Mouse (Mus musculus) ovary, postnatal 36 days (tissue): ENCODE data around the gene Map1a.

ENCODE experiments used
- DNase-seq: peaks from one replicate; pipeline ENCODE4 v3.0.0; 2022; ENCODE audit warnings: low spot score, mixed read lengths

The Map1a gene

DNA sequence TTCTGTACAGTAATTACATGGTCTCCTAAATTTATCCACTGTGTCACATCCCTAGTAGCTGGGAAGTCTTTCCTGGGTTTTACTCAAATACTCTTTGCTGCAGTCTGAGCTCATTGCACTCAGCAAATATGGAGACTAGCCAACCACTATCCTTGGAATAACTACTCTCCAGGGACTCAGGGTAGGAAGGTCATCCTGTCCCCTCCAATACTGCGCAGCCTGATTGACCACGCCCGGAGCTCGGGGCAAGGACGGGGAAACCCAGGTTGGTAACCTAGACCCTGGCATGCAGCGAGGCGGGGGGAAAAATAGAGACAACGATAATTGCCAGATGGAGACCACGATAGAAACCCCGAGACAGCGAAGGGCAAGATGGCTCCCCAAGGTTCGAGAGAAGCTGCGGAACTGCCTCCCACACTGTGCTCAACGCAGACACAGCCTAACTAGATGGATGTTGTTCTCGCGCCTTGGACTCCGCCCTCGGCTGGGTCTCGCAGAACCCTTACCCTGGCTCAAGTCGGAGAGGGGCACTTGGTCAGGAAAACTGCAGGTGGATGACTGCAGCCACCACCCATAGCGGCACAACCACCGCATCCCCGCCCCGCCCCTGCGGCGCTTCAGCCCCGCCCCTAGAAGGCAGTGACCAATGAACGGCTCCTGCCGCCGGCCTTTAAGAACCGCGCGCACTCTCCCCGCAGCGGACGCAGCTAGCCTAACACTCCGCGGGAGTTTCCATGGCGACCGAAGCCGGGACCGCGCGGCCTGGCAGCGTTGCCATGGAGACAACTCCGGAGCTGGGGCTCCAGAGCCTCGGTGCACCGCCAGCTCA lies at the start of gene Map1a:
Map1a (plus strand) TSS at position 700 of the 829 bp plus-strand sequence.
- peak; percentile 96 for DNase-seq

DNA sequence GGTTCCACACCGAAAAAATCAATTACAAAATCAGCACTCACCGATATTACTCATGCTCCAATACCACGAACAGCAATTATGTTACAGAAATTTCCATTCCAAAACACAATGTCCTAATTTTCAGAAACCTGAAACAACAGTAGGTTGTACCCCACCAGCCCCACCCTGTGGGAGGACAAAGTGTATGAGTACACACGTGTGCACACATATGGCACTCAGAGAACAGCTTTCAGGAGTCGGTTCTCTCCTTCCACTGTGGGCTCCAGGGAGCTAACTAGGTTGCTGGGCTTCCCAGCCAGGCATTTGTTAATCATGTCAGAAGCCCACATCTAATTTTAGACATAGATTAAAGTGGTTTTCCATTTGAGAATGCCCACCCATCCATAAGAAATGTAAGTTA lies 45.3 kb upstream of the Map1a start:
- no peak for DNase-seq

DNA sequence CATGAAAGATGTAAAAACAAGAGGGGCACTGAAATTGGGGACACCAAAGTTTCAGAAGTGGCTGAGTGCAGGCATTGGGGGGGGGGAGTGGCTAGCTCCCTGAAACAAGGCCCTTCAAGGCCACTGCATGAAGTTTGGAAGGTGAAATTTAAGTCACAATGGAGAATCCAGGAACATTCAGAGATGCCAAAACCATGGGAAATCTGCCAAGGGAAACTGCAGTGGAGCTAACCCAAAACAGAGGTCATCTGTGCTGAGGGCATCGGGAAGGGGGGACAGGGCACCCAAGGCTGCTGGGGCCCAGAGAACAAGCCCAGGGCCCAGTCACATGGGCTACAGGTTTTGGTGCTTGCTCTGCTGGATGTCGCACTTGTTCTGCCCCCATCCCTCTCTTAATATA lies 39.6 kb upstream of the Map1a start:
- no peak for DNase-seq

DNA sequence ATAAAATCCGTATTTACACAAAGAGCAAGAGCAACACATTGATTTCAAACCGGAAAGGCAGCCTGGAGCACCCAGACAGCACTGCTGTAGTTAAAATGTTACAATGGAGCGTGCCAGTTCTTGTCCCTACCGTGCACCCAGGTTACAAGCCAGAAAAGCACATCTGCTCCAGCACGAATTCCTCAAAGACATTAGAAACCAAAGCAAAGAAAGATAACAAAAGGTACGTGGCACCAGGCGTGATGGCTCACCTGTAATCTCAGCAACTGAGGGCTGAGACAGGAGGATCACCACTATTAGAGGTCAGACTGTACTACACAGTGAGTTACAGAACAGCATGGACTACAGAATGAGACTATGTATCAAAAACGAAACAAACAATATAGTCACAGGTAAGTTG lies 21.0 kb upstream of the Map1a start:
- DNase-seq: no peak

DNA sequence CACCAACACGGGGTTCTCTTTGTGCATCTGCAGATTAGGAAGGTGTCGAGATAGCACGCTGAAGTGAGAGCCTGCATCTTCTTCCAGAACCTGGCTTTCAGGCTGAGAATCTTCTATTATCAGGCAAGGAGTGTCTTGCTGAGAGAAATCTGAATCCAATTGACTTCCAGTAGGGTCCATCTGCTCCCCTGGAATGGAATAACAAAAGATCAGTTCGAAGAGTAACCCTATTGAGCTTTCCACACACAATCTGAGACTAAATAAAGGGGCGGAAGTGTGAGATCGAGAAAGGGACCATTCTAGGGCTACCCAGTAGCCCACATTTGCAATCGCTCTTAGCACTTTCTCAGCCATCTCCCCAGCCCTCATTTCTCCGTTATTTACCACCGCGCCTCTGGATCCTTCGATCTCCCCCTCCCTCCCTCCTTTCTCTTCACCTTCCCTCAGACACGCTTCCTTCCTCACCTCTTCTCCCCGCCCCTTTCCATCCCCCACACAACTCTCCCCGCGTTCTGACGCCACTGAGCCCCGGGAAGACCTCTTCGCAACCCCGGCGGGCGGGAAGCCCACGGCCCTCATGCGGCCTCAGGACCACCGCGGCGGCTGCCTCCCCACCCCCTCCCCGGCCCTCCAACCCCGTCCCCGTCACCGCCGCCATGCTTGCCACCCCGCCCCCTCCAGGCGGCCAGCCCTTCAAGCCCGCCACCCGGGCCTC lies 18.7 kb upstream of the Map1a start:
- no peak for DNase-seq

DNA sequence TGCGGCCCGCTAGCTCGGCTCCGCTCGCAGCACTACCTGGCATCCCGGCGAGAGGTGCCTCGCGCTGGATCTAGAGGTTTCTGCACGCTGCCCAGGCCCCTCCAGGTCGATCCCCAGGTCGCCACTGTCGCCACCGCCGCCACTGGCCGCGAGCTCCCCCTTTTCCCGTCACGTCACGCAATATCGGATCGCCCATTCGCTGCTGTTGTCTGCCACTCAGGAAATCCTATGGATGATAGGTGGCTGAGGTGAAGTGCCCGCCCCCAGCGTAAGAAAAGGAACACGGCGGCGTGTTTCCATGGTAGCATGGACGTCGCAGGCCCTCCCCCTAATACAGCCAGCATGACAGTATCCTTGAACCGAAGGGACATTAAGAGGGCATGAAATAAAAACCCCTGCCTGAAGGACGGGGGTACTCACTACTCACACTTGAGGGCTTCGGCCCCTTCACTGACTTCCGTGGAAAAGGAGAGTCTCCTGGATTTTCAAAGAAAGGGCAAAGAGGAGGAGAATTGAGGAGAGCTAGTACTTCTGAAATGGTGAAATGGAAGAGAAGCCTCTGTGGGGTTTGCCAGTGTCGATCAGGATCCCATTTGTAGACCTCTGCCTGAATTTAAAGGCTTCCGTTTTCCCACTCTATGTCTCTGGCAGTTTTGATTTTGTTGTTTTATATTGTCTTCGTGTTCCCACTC lies 18.0 kb upstream of the Map1a start, which contains the start of gene Trp53bp1:
Trp53bp1 (minus strand) TSS at position 172 of the 692 bp plus-strand sequence.
- DNase-seq: peak; percentile 91

DNA sequence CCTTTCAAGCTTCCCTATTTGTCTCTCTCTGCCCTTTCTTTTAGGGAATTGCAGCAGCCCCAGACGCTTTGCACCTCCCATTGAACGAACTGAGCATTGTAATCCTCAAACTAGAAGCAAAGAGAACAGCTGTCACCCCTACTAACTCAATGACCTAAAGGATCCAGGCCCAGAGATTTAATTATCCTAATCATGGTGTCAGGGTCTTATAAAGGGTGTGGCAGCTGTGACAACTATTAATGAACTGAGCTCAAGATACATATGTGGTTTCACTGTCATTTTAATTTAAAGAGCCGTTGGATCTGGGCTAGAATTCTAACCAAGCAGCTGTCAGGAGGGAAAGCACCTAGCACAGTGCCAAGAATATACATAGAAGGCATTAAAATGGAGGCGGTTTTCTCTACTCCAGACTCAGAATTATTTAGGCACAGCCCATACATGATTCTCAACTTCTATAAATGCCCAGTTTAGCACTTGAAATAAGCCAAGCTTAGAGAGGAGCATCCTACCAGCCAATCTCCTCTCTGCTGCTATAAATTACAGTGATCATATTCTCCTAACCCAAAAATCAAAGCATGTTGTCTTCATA lies 17.4 kb upstream of the Map1a start:
- no peak for DNase-seq

DNA sequence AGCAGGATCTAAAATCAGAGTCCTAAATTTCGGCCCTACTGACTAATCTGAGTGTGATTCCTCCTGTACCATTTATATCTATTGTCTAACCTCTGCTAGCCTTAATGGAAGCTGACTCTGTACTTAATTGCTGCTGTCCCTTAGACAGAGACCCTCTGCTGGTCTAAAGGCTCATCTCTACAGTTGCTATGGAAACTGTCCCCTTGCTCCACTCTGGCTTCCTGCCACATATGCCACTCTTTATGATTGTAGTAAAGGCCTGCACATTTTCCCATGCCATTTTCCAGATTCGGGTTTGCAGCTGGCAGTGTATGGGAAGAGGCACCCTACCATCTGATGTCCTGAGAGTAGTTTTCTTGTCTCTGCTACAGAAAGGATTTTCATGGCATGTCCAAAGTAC lies 1.6 kb upstream of the Map1a start:
- DNase-seq: no peak

DNA sequence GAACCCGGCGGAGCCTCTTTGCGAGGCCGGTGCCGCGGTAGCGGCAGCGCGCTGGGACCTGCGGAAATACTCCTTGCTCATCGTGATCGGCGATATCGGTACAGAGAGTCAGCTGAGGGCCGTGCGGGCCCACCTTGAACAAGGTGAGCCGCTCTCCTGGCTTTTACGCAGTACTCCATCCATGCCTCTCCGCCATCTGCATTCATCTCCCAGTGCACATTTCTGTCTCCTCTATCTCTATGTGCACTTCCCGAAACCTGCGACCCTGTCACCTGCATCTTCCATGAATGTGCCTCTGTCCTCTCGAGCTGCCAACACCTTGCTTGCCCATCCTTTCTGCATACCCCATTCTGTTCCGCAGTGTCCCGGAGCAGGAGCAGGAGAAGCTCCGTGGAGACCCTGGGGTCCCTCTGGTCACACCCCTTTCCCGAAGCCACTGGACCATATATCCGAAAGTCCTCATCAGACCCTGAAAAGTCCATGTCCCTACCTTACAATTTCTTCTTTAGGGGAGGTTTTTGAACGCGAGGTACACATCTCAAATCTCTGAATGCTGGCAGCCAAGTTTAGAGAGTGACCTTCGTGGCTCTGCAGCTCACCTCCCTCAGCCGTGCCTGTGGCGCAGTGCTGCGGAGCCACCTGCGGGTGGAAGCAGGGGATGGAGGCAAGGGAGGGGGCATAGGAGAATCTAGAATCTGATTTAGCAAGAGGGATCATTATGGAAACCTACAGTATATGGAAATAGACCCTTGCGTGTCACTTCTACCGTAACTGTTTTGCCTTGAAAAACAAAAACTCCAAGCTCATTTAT lies 535 bp downstream of the Map1a start:
- no peak for DNase-seq

DNA sequence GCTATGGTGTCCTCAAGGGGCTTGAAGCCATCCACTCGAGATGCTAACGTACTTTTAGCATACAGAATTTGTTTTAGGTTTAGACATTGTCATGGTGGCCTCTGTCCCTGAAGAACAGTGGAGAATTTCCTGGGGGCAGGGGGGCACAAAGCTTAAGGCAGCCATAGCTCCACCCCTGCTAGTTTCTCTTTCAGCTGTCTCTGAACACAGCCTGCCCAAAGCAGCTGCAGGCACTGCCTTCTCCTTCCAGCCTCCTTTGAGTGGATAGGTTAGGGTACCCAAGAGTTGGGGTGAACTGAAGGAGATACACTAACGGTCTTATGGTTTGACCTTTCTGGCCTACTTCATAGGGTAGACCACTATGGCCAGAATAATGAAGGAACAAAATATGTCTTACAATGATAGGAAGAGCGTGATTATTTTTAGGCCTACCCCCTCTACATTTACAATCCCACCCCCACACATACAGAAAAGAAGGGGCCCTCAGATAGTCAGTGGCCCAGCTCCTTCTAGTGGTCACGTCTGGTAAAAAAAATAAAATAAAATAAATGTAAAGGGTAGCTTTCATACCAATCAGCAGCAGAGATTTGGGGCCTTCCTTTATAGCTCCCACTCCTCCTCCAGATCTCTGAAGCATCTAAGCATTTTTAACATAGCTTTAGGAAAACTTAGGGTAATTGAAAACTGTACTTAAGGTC lies 3.1 kb downstream of the Map1a start:
- DNase-seq: no peak

DNA sequence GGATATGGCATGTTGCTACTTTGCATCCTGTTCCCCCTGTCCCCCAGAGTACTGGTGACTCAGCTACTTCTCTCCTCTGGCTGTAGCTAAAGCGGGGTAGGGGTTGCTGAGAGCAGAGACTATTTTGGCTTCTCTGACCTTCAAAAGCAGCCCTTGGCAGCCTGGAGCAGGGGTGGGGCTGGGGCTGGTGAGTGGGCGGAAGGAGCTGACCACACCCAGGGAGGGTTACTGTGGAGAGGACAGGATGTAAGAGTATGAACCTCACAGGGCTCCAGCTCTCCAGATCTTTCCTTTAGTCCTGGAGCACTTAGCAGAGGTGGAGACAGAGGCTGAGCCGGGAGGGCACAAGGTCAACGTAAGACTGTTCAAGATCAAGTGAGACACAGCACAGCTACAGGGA lies 4.8 kb downstream of the Map1a start:
- peak; percentile 69 for DNase-seq

DNA sequence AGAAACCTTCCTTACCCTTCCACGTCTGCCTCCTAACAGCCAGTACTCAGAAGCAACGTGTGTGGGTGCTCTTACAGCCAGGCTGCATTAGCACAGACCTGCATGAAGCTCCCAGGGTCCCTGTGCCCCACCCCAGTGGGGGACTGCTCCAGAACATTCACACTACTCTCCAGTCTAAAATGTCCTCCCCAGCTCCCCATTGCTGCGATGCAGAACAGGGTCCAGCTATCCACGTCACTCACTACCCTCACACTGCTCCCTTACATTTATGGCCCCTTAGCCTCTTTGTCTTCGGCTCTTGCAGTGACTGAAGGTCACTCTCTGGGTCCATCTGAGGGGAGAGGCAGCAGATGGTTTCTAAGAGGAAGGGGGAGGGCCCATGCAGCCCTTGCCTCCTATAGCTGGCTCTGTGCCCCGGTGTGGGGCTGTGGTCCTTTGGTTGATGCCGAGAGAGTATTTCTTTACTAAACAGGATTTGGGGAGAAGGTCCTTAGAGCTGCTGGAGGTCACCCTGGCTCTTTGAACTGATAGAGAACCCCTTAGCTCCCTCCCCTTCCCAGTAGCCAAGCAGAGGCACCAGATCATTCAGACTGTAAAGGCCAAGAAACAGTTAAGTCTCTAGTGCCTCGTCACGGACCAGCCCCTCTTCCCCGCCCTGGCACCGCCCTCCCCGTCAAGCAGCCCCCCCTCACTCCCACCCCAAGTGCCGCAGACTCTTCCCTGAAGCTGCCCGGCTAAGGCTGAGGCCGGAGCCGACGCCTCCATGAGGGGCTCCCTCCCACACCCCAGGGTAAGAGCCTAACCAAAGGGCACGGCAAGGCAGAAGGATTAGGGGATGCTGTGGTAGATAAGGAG lies 5.6 kb downstream of the Map1a start:
- DNase-seq: peak; percentile 47

DNA sequence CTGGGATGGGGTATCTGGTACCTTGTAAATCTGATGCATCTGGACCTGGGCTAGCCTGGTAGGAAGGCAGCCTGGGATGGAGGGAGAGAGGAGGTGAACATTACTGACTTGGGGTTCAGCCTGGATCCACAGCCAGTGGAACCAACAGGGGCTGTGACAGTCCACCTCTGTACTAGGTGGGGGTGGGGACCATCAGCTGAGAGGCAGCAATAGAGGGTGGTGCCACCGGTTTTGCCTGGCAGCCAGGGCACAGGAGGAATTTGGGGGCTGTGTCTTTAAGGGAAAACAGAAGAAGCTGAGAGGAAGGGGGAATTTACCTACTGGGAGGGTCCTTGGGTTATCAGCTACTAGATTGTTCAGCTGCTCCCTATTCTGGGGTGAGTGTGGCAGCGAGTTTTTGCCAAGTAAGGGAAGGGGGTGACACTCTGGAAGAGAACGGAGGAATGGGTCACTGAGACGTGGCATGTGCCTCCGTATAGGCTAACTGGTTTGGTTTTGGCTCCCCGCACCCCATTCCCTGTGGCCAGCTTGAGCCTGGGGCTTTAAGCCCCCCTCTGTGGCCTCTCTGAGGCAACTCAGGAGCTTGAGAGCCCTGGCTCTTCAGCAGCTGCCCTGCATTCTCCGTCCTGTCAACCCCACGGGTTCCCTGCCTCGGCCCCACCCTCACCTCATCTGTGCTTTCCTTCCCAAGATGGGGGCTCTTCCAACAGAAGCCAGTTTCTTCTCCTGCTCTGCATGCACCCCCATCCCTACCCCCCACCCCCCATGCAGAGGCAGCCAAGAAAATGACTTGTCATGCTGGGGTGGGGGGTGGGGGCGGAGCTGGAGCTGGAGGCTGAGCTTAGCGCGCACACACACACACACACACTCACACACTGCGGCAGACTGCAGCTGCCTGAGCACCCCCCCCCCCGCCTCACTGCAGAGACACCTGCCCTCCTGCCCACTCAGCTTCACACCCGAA lies 6.5 kb downstream of the Map1a start:
- DNase-seq: no peak

DNA sequence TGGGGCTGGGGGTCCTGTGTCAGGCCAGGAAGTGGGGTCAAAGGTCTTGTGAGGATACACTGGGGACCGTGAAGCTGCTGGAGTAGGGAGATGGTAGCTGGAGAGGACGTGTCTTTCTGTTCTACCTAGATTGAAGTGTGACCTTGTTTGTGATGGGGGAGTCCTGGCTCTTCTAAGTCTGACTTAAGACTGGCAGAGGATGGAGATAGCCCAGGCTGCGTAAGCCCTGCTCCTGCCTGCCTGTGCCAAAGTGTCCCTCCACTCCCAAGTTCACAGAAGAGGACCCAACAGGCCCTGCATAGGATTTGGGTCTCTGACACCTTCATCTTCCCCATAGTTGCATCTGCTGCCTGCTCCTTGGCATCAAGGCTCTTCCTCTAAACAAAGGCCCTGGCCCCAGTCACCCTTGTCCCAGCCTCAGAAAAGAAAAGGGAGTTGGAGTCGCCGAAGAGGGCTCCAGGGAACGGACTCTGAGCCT lies 7.4 kb downstream of the Map1a start:
- DNase-seq: no peak

DNA sequence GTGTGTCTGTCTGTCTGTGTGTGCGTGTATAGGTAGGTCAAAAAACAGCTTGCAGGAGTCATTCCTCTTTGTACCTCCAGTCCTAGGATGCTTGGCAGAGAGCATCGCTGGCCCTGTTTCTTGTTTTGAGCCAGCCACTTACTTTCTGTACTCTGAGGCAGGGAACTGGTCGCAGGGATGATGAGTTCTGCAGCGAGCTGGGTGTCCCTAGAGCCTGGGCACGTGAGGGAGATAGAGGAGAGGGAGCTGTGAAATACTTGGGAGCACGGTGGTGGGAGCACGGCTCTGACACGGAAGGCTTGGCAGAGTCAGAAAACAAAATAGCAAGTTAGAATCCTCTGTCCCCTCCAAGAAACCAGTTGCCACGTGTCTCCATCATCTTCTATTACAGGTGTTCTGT lies 8.3 kb downstream of the Map1a start:
- no peak for DNase-seq

DNA sequence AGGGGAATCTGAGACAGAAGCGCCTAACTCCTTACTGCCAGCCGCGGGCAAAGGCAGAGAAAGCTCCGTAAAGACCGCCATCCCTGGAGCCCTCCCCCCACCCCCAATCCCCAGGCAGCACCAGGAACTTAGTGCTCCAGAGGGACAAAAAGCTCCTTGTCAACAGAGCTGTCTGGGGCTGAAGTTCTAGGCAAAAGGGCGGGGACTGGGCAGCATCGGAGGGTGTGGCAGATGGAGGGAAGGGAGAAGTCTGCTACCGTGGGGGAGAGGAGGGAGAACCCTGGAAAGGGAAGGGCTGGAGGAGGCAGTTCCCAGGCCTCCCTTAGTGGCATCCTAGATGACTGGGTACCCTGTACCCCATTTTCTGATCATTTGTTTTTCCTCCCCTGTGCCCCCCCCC lies 8.7 kb downstream of the Map1a start:
- DNase-seq: no peak

DNA sequence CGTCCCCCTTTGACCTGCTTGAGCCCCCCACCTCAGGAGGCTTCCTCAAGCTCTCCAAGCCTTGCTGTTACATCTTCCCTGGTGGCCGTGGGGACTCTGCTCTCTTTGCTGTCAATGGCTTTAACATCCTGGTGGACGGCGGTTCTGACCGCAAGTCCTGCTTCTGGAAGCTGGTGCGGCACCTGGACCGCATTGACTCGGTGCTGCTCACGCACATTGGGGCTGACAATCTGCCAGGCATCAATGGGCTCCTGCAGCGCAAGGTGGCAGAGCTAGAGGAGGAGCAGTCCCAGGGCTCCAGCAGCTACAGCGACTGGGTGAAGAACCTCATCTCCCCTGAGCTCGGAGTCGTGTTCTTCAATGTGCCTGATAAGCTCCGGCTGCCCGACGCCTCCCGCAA lies 10.1 kb downstream of the Map1a start:
- DNase-seq: no peak

DNA sequence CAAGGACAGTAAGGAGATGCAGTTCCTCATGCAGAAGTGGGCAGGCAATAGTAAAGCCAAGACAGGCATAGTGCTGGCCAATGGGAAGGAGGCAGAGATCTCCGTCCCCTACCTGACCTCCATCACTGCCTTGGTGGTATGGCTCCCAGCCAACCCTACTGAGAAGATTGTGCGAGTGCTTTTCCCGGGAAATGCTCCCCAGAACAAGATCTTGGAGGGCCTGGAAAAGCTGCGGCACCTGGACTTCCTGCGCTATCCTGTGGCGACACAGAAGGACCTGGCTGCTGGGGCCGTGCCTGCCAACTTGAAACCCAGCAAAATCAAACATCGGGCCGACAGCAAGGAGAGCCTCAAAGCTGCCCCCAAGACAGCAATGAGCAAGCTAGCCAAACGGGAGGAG lies 10.6 kb downstream of the Map1a start:
- DNase-seq: no peak

DNA sequence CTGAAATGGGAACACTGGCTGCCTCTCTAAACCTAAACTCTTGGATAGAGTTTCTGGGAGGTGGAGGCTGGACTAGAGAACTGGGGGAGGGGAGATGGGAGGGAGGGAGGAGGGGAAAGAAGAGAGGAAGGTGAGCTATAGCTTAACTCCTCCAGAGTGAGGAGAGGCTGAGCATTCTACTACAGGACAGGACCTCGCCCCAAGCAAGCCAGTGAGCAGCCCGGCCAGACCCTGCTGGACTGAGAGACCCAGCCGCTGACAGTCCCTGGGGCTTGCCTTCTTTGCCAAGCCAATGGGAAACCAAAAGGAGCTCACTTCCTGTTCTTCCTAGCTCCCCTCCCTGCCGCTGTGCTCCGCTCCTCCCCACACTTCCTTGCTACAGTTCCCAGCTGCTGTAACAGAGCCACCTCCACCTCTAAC lies 19.6 kb downstream of the Map1a start:
- no peak for DNase-seq
